ENCODE assay signal across 23 mouse cellular contexts in the genomic region with DNA sequence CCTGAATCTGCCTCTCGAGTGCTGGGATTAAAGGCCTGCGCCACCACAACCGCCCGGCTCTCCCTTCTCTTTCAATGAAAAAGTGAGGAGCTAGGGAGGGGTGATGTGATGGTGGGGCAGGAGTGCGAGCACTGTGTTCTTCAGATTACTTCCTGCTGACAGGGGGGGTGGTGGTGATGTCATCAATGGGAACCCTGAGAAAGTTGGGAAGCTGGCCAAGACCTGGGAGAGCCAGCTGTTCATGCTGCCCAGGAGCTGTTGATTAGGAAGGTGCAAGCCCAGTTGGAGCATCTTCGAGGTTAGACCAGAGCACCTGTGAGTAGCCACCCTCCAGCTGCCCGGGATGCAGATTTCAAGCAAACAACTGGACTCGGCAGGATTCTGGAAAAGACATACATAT. TPM values are rescaled to one million over a fixed set of nuclear protein-coding genes. Genes with fewer than 3 reads are reported as not detected.
DNase-seq lines count a peak whose midpoint lies in the region; ATAC-seq and TF ChIP-seq lines count a peak whose summit lies in the region.
"Had no signal": no experiment of that assay in that cellular context is flagged by ENCODE, and none has a peak within 500 bp of the region (broad histone marks: within the 10 kb centered on the region; RNA-seq: fewer than 3 reads in every experiment).

No protein-coding gene starts in this region.

- H3K36me3 ChIP-seq in heart, embryonic 10.5 days = no peaks in the 10 kb centered on the region
- H3K36me3 ChIP-seq in kidney, embryonic 15.5 days = no peaks in the 10 kb centered on the region
- H3K36me3 ChIP-seq in ES-Bruce4 (ENCODE audit: control insufficient read depth, insufficient read depth, low read length, poor library complexity, severe bottlenecking) = no peaks in the 10 kb centered on the region
- no peaks in the 10 kb centered on the region for H3K36me3 ChIP-seq in intestine, embryonic 15.5 days
- H3K36me3 ChIP-seq: hindbrain, embryonic 13.5 days; limb, embryonic 12.5 days; liver, embryonic 13.5 days; lung, embryonic 15.5 days; midbrain, embryonic 12.5 days; neural tube, embryonic 13.5 days; stomach, embryonic 15.5 days had no signal

- WGBS in heart, embryonic 10.5 days = 53% methylated on average over 8 of the region's 8 CpGs
- WGBS in kidney, embryonic 15.5 days = 68% methylated on average over 8 of the region's 8 CpGs
- 62% methylated on average over 8 of the region's 8 CpGs for WGBS in intestine, embryonic 15.5 days

- intact Hi-C loops in heart, postnatal 36 days (cut with DNase I) = no loop called here

- no peaks in the 10 kb centered on the region for H3K9me3 ChIP-seq in heart, embryonic 10.5 days
- H3K9me3 ChIP-seq in kidney, embryonic 15.5 days (replicated peaks) = no peaks in the 10 kb centered on the region
- no peaks in the 10 kb centered on the region for H3K9me3 ChIP-seq in ES-Bruce4 (replicated peaks; ENCODE audit: control insufficient read depth, insufficient read depth, low read length, poor library complexity, severe bottlenecking)
- no peaks in the 10 kb centered on the region for H3K9me3 ChIP-seq in intestine, embryonic 15.5 days
- H3K9me3 ChIP-seq: hindbrain, embryonic 13.5 days; limb, embryonic 12.5 days; liver, embryonic 13.5 days; lung, embryonic 15.5 days; midbrain, embryonic 12.5 days; neural tube, embryonic 13.5 days; stomach, embryonic 15.5 days had no signal

- ATAC-seq in kidney, embryonic 15.5 days (replicated peaks; ENCODE audit: low FRiP score) = no peak
- 0 out of 2 replicates have a peak, but pooled peaks have one; percentile 13 for ATAC-seq in intestine, embryonic 15.5 days
- ATAC-seq: inflammation-experienced regulatory T-cells, adult 6 months had no signal

- no peak for TF ChIP-seq EP300 in ES-Bruce4 (IDR thresholded peaks at IDR 0.05; ENCODE audit: insufficient read depth, low read depth, low read length)

- H3K27me3 ChIP-seq in heart, embryonic 10.5 days (ENCODE audit: insufficient read depth, poor library complexity, severe bottlenecking) = 0 out of 2 replicates have a peak, but pooled peaks cover 5% of the 10 kb centered on the region
- H3K27me3 ChIP-seq in kidney, embryonic 15.5 days = no peaks in the 10 kb centered on the region
- peaks cover 1% of the 10 kb centered on the region for H3K27me3 ChIP-seq in ES-Bruce4 (ENCODE audit: control insufficient read depth, insufficient read depth, low read length, poor library complexity, severe bottlenecking)
- H3K27me3 ChIP-seq in intestine, embryonic 15.5 days (replicated peaks) = no peaks in the 10 kb centered on the region
- H3K27me3 ChIP-seq: CH12.LX; limb, embryonic 12.5 days; lung, embryonic 15.5 days; neural tube, embryonic 13.5 days; stomach, embryonic 15.5 days had no signal

- H3K27ac ChIP-seq in heart, embryonic 10.5 days = no peak overlapping the region
- H3K27ac ChIP-seq in kidney, embryonic 15.5 days = no peak overlapping the region
- H3K27ac ChIP-seq in ES-Bruce4 (ENCODE audit: insufficient read depth, low read length) = no peak overlapping the region
- H3K27ac ChIP-seq in intestine, embryonic 15.5 days = no peak overlapping the region
- H3K27ac ChIP-seq: hindbrain, embryonic 13.5 days; limb, embryonic 12.5 days; liver, embryonic 13.5 days; lung, embryonic 15.5 days; midbrain, embryonic 12.5 days; neural tube, embryonic 13.5 days; stomach, embryonic 15.5 days had no signal

- H3K4me1 ChIP-seq in heart, embryonic 10.5 days = peaks cover 40% of the 10 kb centered on the region
- H3K4me1 ChIP-seq in kidney, embryonic 15.5 days = peaks cover 32% of the 10 kb centered on the region
- no peaks in the 10 kb centered on the region for H3K4me1 ChIP-seq in ES-Bruce4 (ENCODE audit: control insufficient read depth, insufficient read depth, low read length)
- H3K4me1 ChIP-seq in intestine, embryonic 15.5 days (replicated peaks) = peaks cover 10% of the 10 kb centered on the region; the same call in 1 of the 2 replicates
- H3K4me1 ChIP-seq: hindbrain, embryonic 13.5 days; neural tube, embryonic 13.5 days had no signal

- peak; percentile 72 for DNase-seq in heart, embryonic 10.5 days (ENCODE audit: low spot score)
- DNase-seq in heart, postnatal 36 days = no peak
- peak; percentile 43 for DNase-seq in kidney, postnatal 10 days
- no peak for DNase-seq in ovary, adult 18-20 months (ENCODE audit: low spot score)
- DNase-seq in lung, postnatal 10 days = no peak
- DNase-seq: adrenal gland, postnatal 14 days; cerebellum, adult 11-12 months; cerebellum, postnatal 14 days; embryo, embryonic 11 days; liver, embryonic 13.5 days; right cerebral cortex, postnatal 25 days; thymus, adult 2 months had no signal

- no peak overlapping the region for H3K9ac ChIP-seq in kidney, embryonic 15.5 days
- no peak overlapping the region for H3K9ac ChIP-seq in ES-Bruce4 (ENCODE audit: low read depth, poor library complexity, severe bottlenecking)
- no peak overlapping the region for H3K9ac ChIP-seq in intestine, embryonic 15.5 days
- H3K9ac ChIP-seq: hindbrain, embryonic 13.5 days; limb, embryonic 12.5 days; liver, embryonic 13.5 days; lung, embryonic 15.5 days; midbrain, embryonic 12.5 days; neural tube, embryonic 13.5 days; stomach, embryonic 15.5 days had no signal

- H3K4me2 ChIP-seq in kidney, embryonic 15.5 days = no peak overlapping the region
- H3K4me2 ChIP-seq in intestine, embryonic 15.5 days (replicated peaks) = no peak overlapping the region
- H3K4me2 ChIP-seq: hindbrain, embryonic 13.5 days; limb, embryonic 12.5 days; liver, embryonic 13.5 days; lung, embryonic 15.5 days; midbrain, embryonic 12.5 days; neural tube, embryonic 13.5 days had no signal

- no peak overlapping the region for H3K4me3 ChIP-seq in heart, embryonic 10.5 days
- H3K4me3 ChIP-seq in kidney, embryonic 15.5 days (replicated peaks) = no peak overlapping the region
- peak overlapping the region; percentile 21; the same call in 1 of the 2 replicates for H3K4me3 ChIP-seq in ES-Bruce4 (ENCODE audit: low read depth, low read length)
- H3K4me3 ChIP-seq in intestine, embryonic 15.5 days (replicated peaks) = no peak overlapping the region
- H3K4me3 ChIP-seq: hindbrain, embryonic 13.5 days; limb, embryonic 12.5 days; liver, embryonic 13.5 days; lung, embryonic 15.5 days; midbrain, embryonic 12.5 days; neural tube, embryonic 13.5 days; stomach, embryonic 15.5 days had no signal

- no peak for TF ChIP-seq CTCF in ES-Bruce4 (IDR thresholded peaks at IDR 0.05; ENCODE audit: low read depth, low read length)

- no peak for TF ChIP-seq POLR2A in ES-Bruce4 (IDR thresholded peaks at IDR 0.05; ENCODE audit: insufficient read depth, low read length)

RNA-seq across cellular contexts. Expression of gene Chd2, which starts 33.6 kb away (rescaled TPM):
- polyA plus RNA-seq in heart, embryonic 10.5 days (2016; fragmentation: Nextera tagmentation; extraction: Ambion mirVana) = 43.6 and 46.0 TPM in 2 replicates
- 10 to 100 TPM; 49.0 to 52.1 TPM for total RNA-seq in heart, postnatal 36 days (2021)
- polyA plus RNA-seq in kidney, embryonic 15.5 days (2015; fragmentation: Nextera tagmentation; extraction: Ambion mirVana) = 56.6 and 61.7 TPM in 2 replicates
- polyA plus RNA-seq in ES-Bruce4 (2011; ENCODE audit: insufficient read depth, insufficient read length, low read depth, missing spikeins) = 103 and 104 TPM in 2 replicates
- 39.3 and 46.0 TPM in 2 replicates for polyA plus RNA-seq in intestine, embryonic 15.5 days (2015; fragmentation: Nextera tagmentation; extraction: Ambion mirVana)

Comparison
In these comparisons a context has a peak if more than half of its experiments do, and no peak if none do; other contexts are left out.
1. DNase-seq: peak in heart, embryonic 10.5 days (single experiment) and kidney, postnatal 10 days (single experiment); none in heart, postnatal 36 days (0 of 2), ovary, adult 18-20 months (single experiment) and lung, postnatal 10 days (single experiment).